Mouse (Mus musculus): ENCODE data around the gene Zfp607a.
A peak's percentile ranks its signal among the peaks of the same experiment; 100 is the strongest.
"Not testable (repeated sequence)": the region's sequence is repeated elsewhere in the genome, so short reads cannot be mapped to it uniquely, and the experiment has no call there.

The Zfp607a gene

DNA sequence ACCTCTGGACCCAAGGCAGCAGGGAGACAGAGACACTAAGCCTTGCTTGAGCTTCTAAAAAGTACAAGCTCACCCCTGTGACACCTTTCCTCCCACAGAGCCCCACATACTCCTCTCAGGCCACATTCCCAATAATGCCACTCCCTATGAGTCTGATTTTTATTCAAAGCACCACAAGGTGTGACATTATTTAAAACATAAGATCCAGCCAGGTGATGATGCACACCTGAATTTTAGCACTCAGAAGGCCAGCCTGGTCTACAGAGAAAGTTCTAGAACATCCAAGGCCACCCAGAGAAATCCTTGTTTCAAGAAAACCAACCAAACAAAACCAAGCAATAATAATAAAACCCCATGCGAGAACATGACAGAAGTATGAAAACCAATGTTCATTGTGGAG lies at the start of gene Zfp607a:
Gene Zfp607a (plus strand): TSS at position 301 of the 400 bp plus-strand sequence.
- no peak for DNase-seq

DNA sequence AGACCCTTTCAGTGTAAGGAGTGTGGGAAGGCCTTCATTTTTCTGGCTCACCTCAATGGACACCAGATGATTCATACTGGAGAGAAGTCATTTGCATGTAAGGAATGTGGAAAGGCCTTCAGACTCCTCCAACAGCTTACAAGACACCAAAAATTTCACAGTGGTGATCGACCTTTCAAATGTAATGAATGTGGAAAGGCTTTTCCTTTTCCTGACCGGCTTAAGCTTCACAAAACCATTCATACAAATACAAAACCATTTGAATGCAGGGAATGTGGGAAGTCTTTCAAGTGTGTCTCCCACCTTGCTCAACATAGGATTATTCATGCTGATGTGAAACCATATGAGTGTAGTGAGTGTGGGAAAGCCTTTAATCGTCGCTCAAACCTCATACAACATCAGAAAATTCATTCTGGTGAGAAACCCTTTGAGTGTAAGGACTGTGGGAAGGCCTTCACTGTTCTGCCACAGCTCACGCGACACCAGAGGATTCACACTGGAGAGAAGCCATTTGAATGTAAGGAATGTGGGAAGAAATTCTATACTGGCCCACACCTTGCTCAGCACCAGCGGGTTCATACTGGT lies 38.7 kb upstream of the Zfp607a start:
- no peak for DNase-seq

- DNase-seq: no peak
These were observed 34.7 kb upstream of the Zfp607a start for GRCm38 (mm10) chr7:27822611-27823010.

DNA sequence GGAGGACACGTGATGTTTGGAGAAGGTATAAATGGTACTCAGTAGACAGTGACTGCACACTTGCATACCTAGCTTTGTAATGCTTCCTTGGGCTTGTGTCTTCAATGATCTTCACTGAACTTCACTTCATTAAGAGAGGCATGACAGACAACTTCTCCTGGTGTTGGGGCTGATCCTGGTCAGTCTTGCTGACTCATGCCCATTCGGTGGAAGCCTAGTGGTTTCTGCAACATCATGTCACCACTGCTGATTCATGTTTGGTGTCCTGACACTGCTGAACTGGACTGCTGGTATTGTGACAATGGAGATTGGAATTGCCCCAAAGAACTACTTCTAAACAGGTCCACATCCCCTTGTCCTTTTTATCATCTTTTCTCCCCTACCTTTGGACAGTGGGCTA lies 23.2 kb upstream of the Zfp607a start:
- DNase-seq: no peak

GRCm38 (mm10) chr7:27837896-27838295 lies 19.4 kb upstream of the Zfp607a start:
- DNase-seq: no peak

DNA sequence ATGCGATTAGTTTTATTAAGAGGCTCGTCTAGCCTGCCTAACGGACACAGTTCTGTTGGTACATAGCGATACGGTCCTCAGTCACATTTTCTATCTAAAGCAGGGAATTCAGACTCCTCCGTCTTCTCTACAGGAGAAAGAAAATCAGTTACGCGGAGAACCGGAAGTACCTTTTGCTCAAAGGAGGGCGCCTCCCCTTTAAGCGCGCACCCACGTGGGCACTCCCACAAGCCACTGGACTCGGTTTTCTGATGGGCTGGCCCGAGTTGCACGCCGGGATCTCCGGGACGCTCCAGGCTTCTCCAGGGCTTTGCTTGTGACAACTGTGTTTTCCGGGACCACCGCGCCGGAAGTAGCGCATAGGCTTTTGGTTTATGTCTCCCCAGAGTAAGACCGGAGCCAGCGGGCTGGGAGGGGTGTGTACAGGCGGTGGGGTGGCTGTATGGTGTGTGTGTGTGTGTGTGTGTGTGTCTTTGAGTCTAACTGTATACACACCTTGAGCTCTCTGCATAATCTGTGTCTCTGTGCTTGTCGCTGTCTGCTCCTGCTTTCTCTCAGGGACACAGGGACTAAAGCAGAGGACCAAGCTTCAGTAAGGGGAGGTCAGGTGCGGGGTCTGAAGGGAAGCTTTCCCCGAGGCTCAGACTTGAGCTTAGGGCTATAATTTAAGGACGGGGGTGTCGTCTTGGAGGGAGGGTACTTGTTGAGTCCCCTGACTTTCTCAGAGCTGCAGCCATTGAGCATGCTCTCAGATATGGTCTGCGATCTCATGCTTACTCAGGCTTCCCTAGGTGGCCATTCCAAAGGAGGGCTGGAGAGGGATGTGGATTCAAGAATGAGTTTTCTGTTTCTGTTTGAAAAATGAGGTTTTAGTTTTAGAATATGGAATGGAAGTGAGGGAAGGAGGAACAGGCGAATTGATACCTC lies 18.7 kb upstream of the Zfp607a start, which contains the start of gene Zfp59:
Gene Zfp59 (plus strand): TSS at position 285 of the 927 bp plus-strand sequence.
- DNase-seq: peak; percentile 91 to 95

GRCm38 (mm10) chr7:27839596-27839995 lies 17.7 kb upstream of the Zfp607a start:
- no peak for DNase-seq

DNA sequence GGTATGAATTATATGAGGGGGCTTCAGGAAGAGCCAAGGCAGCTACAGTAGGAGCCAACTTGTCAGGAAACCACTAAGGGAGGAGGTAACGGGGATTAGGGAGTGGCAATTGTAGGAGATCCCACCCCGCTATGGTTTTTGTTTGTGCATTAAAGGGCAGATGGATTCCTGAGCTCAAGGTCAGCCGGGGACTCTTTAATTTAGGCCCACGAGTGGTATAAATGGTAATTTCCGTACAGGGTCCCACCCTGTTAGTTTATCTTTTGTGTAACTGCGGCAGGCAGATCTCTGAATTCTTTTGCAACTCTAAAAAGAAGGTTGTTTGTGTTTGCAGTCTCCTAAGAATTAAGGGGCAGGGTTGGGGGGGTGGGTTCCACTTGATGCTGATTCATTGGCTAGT lies 17.2 kb upstream of the Zfp607a start:
- DNase-seq: no peak

- DNase-seq: peak in 1 of 2 experiments; percentile 5
These were observed 2.2 kb downstream of the Zfp607a start for GRCm38 (mm10) chr7:27859301-27860251.

DNA sequence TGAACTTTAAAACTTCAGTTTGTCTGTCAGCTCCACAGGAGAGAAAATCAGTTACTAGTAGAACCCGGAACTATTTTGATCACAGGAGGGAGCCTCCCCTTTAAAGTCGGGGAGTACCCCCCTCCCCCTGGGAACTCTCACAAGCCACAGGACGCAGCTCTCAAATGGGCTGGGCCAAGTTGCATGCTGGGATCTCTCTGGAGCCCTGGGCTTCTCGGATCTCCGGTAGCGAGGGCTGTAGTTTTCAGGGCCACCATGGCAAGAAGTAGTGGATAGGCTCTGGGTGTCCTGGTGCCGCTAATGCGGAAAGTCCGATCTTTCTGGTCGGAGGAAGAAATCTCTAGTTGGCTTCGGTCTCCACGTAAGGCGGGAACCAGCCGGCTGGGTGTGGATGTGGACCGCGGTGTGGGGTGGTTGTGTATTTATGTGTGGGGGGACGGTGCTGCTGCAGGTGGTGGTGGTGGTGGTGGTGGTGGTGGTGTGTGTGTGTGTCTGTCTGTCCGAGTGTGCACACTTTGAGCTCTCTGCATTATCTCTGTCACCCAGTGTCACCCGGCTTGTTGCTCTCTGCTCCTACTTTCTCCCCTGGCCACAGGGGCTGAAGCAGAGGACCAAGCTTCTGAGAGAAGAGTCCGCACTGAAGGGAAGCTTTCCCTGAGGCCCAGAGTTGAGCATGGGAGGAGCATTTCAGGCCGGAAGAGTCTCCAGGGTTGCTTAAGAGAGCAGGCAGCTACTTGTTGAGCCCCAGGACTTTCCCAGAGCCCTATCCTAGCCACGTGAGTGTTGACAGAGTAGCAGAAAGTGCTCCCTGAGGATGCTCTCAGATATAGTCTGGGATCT lies 3.3 kb downstream of the Zfp607a start:
- DNase-seq: peak; percentile 83 to 88

DNA sequence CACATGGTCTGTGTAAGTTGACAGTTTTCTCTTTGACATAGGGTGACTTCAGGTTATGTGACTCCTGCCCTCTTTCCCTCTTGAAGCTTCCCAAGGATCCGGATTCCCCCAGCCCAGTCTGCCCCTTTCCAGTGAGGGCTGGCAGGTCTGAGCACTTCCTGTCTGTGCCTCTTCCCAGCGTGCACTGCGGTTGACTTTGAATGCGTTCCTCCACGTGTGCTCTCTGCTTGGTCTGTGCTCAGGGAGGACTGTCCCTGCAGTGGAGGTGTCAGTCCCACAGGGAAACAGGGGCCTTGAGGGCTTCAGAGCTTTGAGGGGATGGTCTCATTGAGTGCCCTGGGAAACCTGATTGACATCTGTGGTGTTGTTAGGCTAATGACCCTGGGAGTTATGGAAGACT lies 5.3 kb downstream of the Zfp607a start:
- DNase-seq: not testable (repeated sequence)

DNA sequence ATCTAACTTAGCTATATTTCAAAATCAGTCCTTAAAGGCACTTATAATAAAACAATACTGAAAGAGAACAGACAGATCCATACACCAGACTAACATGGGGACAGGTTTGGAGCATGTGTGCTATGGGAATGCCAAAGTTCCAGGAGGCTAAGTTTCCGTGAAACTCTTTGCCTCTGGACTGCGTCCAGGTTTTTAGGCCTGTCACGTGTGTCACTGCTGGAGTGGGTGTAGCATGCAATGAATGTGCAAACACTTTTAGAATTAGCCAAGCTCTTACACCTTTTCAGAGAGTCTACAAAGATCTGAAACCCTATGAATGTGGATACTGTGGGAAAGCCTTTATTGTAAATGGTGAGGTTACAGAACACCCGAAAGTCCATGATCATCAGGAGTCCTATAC lies 24.4 kb downstream of the Zfp607a start:
- DNase-seq: peak; percentile 12 to 42

DNA sequence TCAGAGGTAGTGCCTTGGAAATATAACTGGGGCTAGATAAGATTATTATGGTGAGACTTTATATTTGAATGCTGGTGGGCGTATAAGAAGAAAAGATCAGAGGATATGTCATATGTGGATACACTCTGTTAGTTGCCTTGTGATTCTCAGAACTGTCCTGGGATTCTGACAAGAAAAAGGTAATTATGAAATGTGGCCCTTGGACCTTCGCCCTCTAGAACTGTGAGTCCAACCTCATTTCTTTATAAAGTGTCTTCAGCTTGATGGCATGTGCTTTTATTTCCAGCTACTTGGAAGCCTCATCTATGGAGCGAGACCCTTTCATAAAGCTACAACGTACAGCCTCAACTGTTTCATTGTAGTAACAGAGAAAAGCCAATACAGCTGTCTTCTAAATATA lies 43.3 kb downstream of the Zfp607a start:
- DNase-seq: no peak

- no peak for DNase-seq
These were observed 47.9 kb downstream of the Zfp607a start for GRCm38 (mm10) chr7:27905061-27905848.

- not testable (repeated sequence) for DNase-seq
These were observed 53.6 kb downstream of the Zfp607a start for GRCm38 (mm10) chr7:27910952-27911351.

DNA sequence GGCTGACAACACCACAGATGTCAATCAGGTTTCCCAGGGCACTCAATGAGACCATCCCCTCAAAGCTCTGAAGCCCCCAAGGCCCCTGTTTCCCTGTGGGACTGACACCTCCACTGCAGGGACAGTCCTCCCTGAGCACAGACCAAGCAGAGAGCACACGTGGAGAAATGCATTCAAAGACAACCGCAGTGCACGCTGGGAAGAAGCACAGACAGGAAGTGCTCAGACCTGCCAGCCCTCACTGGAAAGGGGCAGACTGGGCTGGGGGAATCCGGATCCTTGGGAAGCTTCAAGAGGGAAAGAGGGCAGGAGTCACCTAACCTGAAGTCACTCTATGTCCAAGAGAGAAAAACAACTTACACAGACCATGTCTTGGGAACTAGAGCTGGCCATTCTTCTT lies 69.7 kb downstream of the Zfp607a start:
- DNase-seq: not testable (repeated sequence)

GRCm38 (mm10) chr7:27928818-27929695 lies 71.7 kb downstream of the Zfp607a start, which contains the start of gene Zfp974:
Zfp974 (minus strand) TSS chr7:27929460.
- DNase-seq: peak; percentile 72 to 78

Data from lung, postnatal 4 days (tissue).